Mouse (Mus musculus) heart, postnatal 0 days (tissue): ENCODE results near the gene Timeless. TPM values are rescaled to one million over a fixed set of nuclear protein-coding genes. Genes with fewer than 3 reads are reported as not detected.

Experiments
- ATAC-seq: fragments of 200-750 bp; cut with Nextera tagmentation; 2 replicates; pipeline ENCODE4 v1.8.0; 2017; ENCODE audit warnings: low read depth, moderate number of reproducible peaks, moderate library complexity; ENCODE audit not compliant: insufficient read depth
- DNase-seq: peaks from one replicate; pipeline ENCODE4 v3.0.0-alpha.2; 2016; ENCODE audit warnings: low spot score
- H3K27ac ChIP-seq: fragments of 300-500 bp; sonication (generic); 2 replicates; pipeline ENCODE4 v1.5.1; 2014; ENCODE audit warnings: low read depth, mild to moderate bottlenecking
- H3K27me3 ChIP-seq: fragments of 300-500 bp; sonication (generic); 2 replicates; pipeline ENCODE4 v1.6.1; 2014; ENCODE audit warnings: low read length, mixed read lengths; ENCODE audit not compliant: control insufficient read depth, insufficient read depth
- H3K36me3 ChIP-seq: fragments of 300-500 bp; sonication (generic); replicated peaks from 2 replicates; pipeline ENCODE4 v1.6.1; 2014; ENCODE audit warnings: low read length, mixed read lengths; ENCODE audit not compliant: control insufficient read depth, insufficient read depth
- H3K4me1 ChIP-seq: fragments of 300-500 bp; sonication (generic); 2 replicates; pipeline ENCODE4 v1.6.1; 2014; ENCODE audit warnings: antibody characterized with exemption; ENCODE audit not compliant: control insufficient read depth, insufficient read depth
- H3K4me2 ChIP-seq: fragments of 300-500 bp; sonication (generic); 2 replicates; pipeline ENCODE4 v1.6.1; 2014; ENCODE audit warnings: low read depth, mild to moderate bottlenecking, low read length, moderate library complexity
- H3K4me3 ChIP-seq: fragments of 300-500 bp; sonication (generic); 2 replicates; pipeline ENCODE4 v1.5.1; 2014; ENCODE audit warnings: low read depth, low read length
- H3K9ac ChIP-seq: fragments of 300-500 bp; sonication (generic); replicated peaks from 2 replicates; pipeline ENCODE4 v1.6.1; 2014; ENCODE audit warnings: low read depth, low read length, mixed read lengths
- H3K9me3 ChIP-seq: fragments of 300-500 bp; sonication (generic); replicated peaks from 2 replicates; pipeline ENCODE4 v1.6.1; 2016; ENCODE audit warnings: low read length; ENCODE audit not compliant: control insufficient read depth
- CTCF ChIP-seq: IDR thresholded peaks from 2 replicates; pipeline ENCODE4 v1.5.1; 2016; ENCODE audit warnings: antibody characterized with exemption, control low read depth, low read depth
- EP300 ChIP-seq: IDR thresholded peaks from 2 replicates; pipeline ENCODE4 v1.6.1; 2016; ENCODE audit warnings: antibody characterized with exemption, low read depth
- WGBS: fragments of 180-500 bp; shearing (Covaris S2); extraction: QIAGEN DNeasy Blood & Tissue Kit; methylation state at CpG from one replicate; pipeline ENCODE4 v1.1.7; 2014; 5-methylcytosine and 5-hydroxymethylcytosine counted together
- polyA plus RNA-seq: library from polyadenylated mRNA; unstranded; fragments of >200 nt; fragmentation: Nextera tagmentation; extraction: Ambion mirVana; gene quantifications from 2 replicates; pipeline ENCODE4 v1.2.1, GENCODE M21; 2015
- total RNA-seq: library from RNA; depleted of rRNA; stranded (reverse); fragments of >200 nt; gene quantifications from 2 replicates; pipeline ENCODE4 v1.2.3, GENCODE M21; 2014; ENCODE audit warnings: low replicate concordance

Timeless gene
- total and polyA plus RNA-seq, 2 experiments from 2014 or later = 11.1 to 15.2 TPM

- ATAC-seq (peak; percentile 78), DNase-seq (peak; percentile 40)
- no peaks in the 10 kb centered on the region for H3K9me3 ChIP-seq
- H3K27ac ChIP-seq = no peak overlapping the region
- whole genome bisulfite sequencing = 2% methylated on average over 57 of the region's 79 CpGs
- TF ChIP-seq EP300 (no peak), CTCF (no peak)
- peak overlapping the region; percentile 99 for H3K4me2 ChIP-seq
- H3K36me3 ChIP-seq = no peaks in the 10 kb centered on the region
- H3K4me1 ChIP-seq = peaks cover 6% of the 10 kb centered on the region; the same call in 1 of the 2 replicates
- H3K9ac ChIP-seq = peak overlapping the region; percentile 51
- peaks cover 9% of the 10 kb centered on the region for H3K27me3 ChIP-seq
- peak overlapping the region; percentile 64 for H3K4me3 ChIP-seq
Observed at GRCm38 (mm10) chr10:128194551-128195461, 37.1 kb upstream of the Timeless start.

GRCm38 (mm10) chr10:128201856-128202255 is 30.0 kb upstream of the Timeless start:
- TF ChIP-seq EP300 = no peak
- no peak for TF ChIP-seq CTCF
- WGBS = 68% methylated on average over 6 of the region's 6 CpGs
- no peaks in the 10 kb centered on the region for H3K9me3 ChIP-seq

GRCm38 (mm10) chr10:128204941-128205340 is 26.9 kb upstream of the Timeless start:
- H3K9me3 ChIP-seq = no peaks in the 10 kb centered on the region
- 0 out of 2 replicates have a peak, but pooled peaks cover 3% of the 10 kb centered on the region for H3K36me3 ChIP-seq
- no peaks in the 10 kb centered on the region for H3K4me1 ChIP-seq
- TF ChIP-seq EP300 (no peak), CTCF (no peak)
- no peak overlapping the region for H3K27ac ChIP-seq
- no peak overlapping the region for H3K9ac ChIP-seq
- DNase-seq (no peak), ATAC-seq (no peak)
- no peak overlapping the region for H3K4me3 ChIP-seq
- no peaks in the 10 kb centered on the region for H3K27me3 ChIP-seq
- 83% methylated on average over 15 of the region's 15 CpGs for WGBS
- H3K4me2 ChIP-seq = no peak overlapping the region

More at GRCm38 (mm10) chr10:128201856-128202255, 30.0 kb upstream of the Timeless start:
- Histone ChIP-seq H3K4me1 (no peaks in the 10 kb centered on the region), H3K27ac (no peak overlapping the region), H3K4me3 (no peak overlapping the region), H3K27me3 (no peaks in the 10 kb centered on the region), H3K4me2 (no peak overlapping the region), H3K36me3 (no peaks in the 10 kb centered on the region), H3K9ac (no peak overlapping the region)
- ATAC-seq (no peak), DNase-seq (no peak)

GRCm38 (mm10) chr10:128208326-128208725 is 23.5 kb upstream of the Timeless start:
- WGBS = 90% methylated on average over 10 of the region's 10 CpGs
- no peak overlapping the region for H3K27ac ChIP-seq
- TF ChIP-seq EP300 = no peak
- no peak for TF ChIP-seq CTCF
- no peak overlapping the region for H3K9ac ChIP-seq
- no peak for ATAC-seq
- 0 out of 2 replicates have a peak, but pooled peaks cover 3% of the 10 kb centered on the region for H3K36me3 ChIP-seq
- no peak for DNase-seq
- H3K27me3 ChIP-seq = no peaks in the 10 kb centered on the region
- H3K4me2 ChIP-seq = no peak overlapping the region
- H3K9me3 ChIP-seq = no peaks in the 10 kb centered on the region
- peaks cover 10% of the 10 kb centered on the region for H3K4me1 ChIP-seq
- no peak overlapping the region for H3K4me3 ChIP-seq

GRCm38 (mm10) chr10:128209311-128210009 is 22.4 kb upstream of the Timeless start:
- Histone ChIP-seq H3K27ac (no peak overlapping the region), H3K4me1 (peaks cover 10% of the 10 kb centered on the region), H3K36me3 (0 out of 2 replicates have a peak, but pooled peaks cover 3% of the 10 kb centered on the region), H3K9me3 (no peaks in the 10 kb centered on the region), H3K27me3 (no peaks in the 10 kb centered on the region), H3K4me3 (no peak overlapping the region), H3K4me2 (no peak overlapping the region), H3K9ac (no peak overlapping the region)
- TF ChIP-seq CTCF (no peak), EP300 (no peak)
- ATAC-seq (no peak), DNase-seq (no peak)
- 89% methylated on average over 11 of the region's 11 CpGs for WGBS
